15 mouse cellular contexts compared by ENCODE assay signal in the genomic region with DNA sequence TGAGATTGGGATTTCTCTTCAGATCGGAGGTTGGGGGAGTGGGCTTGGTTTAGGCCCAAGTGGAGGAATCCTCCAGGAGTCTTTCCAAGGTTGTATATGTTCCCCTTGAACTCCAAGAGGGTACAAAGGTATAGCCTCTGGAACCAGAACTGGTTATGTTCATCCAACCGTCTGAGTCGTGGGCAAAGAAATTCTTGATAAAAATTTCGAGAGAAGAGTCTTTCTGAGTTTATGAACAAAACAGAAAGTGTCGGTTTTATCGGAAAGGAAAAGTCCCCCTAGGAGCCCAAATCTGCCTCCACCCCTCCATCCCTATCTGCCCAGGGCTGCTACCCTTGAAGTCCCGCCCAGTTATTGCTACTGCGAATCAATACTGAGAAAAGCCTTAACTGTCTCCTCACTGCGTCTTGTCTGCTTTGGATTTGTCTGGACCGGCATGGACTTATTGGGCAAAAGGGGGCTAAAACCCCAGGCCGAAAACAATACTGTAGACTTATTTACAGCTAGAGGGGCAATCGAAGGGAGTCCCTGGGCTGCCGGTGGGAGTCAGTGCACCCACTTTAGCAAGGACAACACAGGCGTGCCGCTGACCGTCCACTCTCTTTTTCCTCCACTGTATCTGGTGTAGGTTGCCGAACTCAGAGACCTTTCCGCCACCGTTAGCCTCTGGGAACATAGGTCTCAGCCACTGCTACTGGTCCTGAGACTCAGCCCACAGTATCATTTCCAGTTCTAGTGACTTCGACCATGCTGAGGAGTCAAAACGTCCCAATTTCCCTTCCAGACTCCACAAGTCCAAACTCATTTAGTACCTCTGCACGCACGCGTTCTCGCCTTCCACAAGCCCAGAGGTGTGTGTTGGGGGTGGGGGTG. TPM values are rescaled to one million over a fixed set of nuclear protein-coding genes. Genes with fewer than 3 reads are reported as not detected.
DNase-seq lines count a peak whose midpoint lies in the region; ATAC-seq lines count a peak whose summit lies in the region.
"Had no signal": no experiment of that assay in that cellular context is flagged by ENCODE, and none has a peak within 500 bp of the region (broad histone marks: within the 10 kb centered on the region; RNA-seq: fewer than 3 reads in every experiment).

No protein-coding gene starts in this region.

- 3% methylated on average over 25 of the region's 25 CpGs for WGBS in midbrain, embryonic 10.5 days
- 4% methylated on average over 25 of the region's 25 CpGs for WGBS in midbrain, embryonic 16.5 days
- WGBS in embryonic facial prominence, embryonic 14.5 days, result 17% methylated on average over 25 of the region's 25 CpGs
- 3% methylated on average over 25 of the region's 25 CpGs for WGBS in neural tube, embryonic 11.5 days
- WGBS in intestine, embryonic 16.5 days, result 4% methylated on average over 25 of the region's 25 CpGs

- H3K4me3 ChIP-seq in midbrain, embryonic 10.5 days, result no peak overlapping the region
- H3K4me3 ChIP-seq in midbrain, embryonic 16.5 days (ENCODE audit: low read depth, low read length), result no peak overlapping the region
- peak overlapping the region; percentile 66 for H3K4me3 ChIP-seq in embryonic facial prominence, embryonic 14.5 days (ENCODE audit: low read depth, low read length)
- no peak overlapping the region for H3K4me3 ChIP-seq in neural tube, embryonic 11.5 days (ENCODE audit: low read depth, low read length)
- H3K4me3 ChIP-seq in intestine, embryonic 16.5 days (ENCODE audit: low read length), result no peak overlapping the region

- H3K9ac ChIP-seq in midbrain, embryonic 16.5 days (ENCODE audit: low read depth, low read length), result no peak overlapping the region
- peak overlapping the region; percentile 92 for H3K9ac ChIP-seq in embryonic facial prominence, embryonic 14.5 days (ENCODE audit: low read depth, low read length)
- H3K9ac ChIP-seq in neural tube, embryonic 11.5 days (ENCODE audit: low read length), result no peak overlapping the region
- no peak overlapping the region for H3K9ac ChIP-seq in intestine, embryonic 16.5 days (ENCODE audit: low read depth, low read length)

- H3K4me1 ChIP-seq in midbrain, embryonic 10.5 days, result peaks cover 38% of the 10 kb centered on the region
- peaks cover 10% of the 10 kb centered on the region for H3K4me1 ChIP-seq in midbrain, embryonic 16.5 days (ENCODE audit: control insufficient read depth, insufficient read depth, low read length)
- H3K4me1 ChIP-seq in embryonic facial prominence, embryonic 14.5 days (ENCODE audit: control insufficient read depth, insufficient read depth, low read length), result peaks cover 14% of the 10 kb centered on the region
- H3K4me1 ChIP-seq in neural tube, embryonic 11.5 days (ENCODE audit: control insufficient read depth, insufficient read depth, low read length), result peaks cover 5% of the 10 kb centered on the region; the same call in 1 of the 2 replicates
- peaks cover 10% of the 10 kb centered on the region for H3K4me1 ChIP-seq in intestine, embryonic 16.5 days (ENCODE audit: control insufficient read depth, insufficient read depth, low read length)

- DNase-seq in heart, adult 11 months, result peak; percentile 76
- no peak for DNase-seq in heart, postnatal 25 days (ENCODE audit: low spot score)
- DNase-seq in midbrain, embryonic 10.5 days (ENCODE audit: low spot score), result peak; percentile 41
- DNase-seq in embryonic facial prominence, embryonic 14.5 days (ENCODE audit: low spot score), result no peak
- DNase-seq in neural tube, embryonic 11.5 days (ENCODE audit: low spot score), result peak; percentile 29
- DNase-seq: adrenal gland, postnatal 14 days; B cell, adult 2 months; cerebellum, adult 2 months; kidney, adult 11 months; lung, adult 18-20 months had no signal

- no peaks in the 10 kb centered on the region for H3K36me3 ChIP-seq in midbrain, embryonic 10.5 days
- H3K36me3 ChIP-seq in midbrain, embryonic 16.5 days (ENCODE audit: control insufficient read depth, insufficient read depth, low read length), result no peaks in the 10 kb centered on the region
- peaks cover 9% of the 10 kb centered on the region for H3K36me3 ChIP-seq in embryonic facial prominence, embryonic 14.5 days (ENCODE audit: control insufficient read depth, insufficient read depth, low read length)
- no peaks in the 10 kb centered on the region for H3K36me3 ChIP-seq in neural tube, embryonic 11.5 days (ENCODE audit: control insufficient read depth, insufficient read depth, low read length)
- H3K36me3 ChIP-seq in intestine, embryonic 16.5 days (ENCODE audit: control insufficient read depth, insufficient read depth, low read length), result no peaks in the 10 kb centered on the region

- H3K27ac ChIP-seq in midbrain, embryonic 10.5 days (replicated peaks), result no peak overlapping the region
- H3K27ac ChIP-seq in midbrain, embryonic 16.5 days (ENCODE audit: low read length), result no peak overlapping the region
- H3K27ac ChIP-seq in embryonic facial prominence, embryonic 14.5 days (replicated peaks; ENCODE audit: low read depth, low read length), result peak overlapping the region; percentile 76; the same call in 1 of the 2 replicates
- H3K27ac ChIP-seq in neural tube, embryonic 11.5 days (ENCODE audit: low read depth, low read length), result no peak overlapping the region
- no peak overlapping the region for H3K27ac ChIP-seq in intestine, embryonic 16.5 days (ENCODE audit: low read length)

- intact Hi-C loops in heart, postnatal 25 days (cut with DNase I), result loop anchor here (10.0 kb wide), 1 partner anchor 199 kb away; no protein-coding TSS in a partner anchor

- no peak for ATAC-seq in midbrain, embryonic 16.5 days
- no peak for ATAC-seq in embryonic facial prominence, embryonic 14.5 days (ENCODE audit: low read depth)
- ATAC-seq in neural tube, embryonic 11.5 days (ENCODE audit: insufficient read depth, low FRiP score, low TSS enrichment), result no peak
- ATAC-seq in intestine, embryonic 16.5 days, result no peak
- ATAC-seq in erythroid progenitor cell, adult 5-6 weeks (replicated peaks; ENCODE audit: low FRiP score, poor library complexity, severe bottlenecking), result no peak
- ATAC-seq: forebrain, embryonic 16.5 days had no signal

- no peaks in the 10 kb centered on the region for H3K9me3 ChIP-seq in midbrain, embryonic 10.5 days (replicated peaks)
- no peaks in the 10 kb centered on the region for H3K9me3 ChIP-seq in midbrain, embryonic 16.5 days (replicated peaks; ENCODE audit: control insufficient read depth, low read length, poor library complexity, severe bottlenecking)
- H3K9me3 ChIP-seq in embryonic facial prominence, embryonic 14.5 days (ENCODE audit: control insufficient read depth, low read length), result no peaks in the 10 kb centered on the region
- H3K9me3 ChIP-seq in neural tube, embryonic 11.5 days (ENCODE audit: control insufficient read depth, low read length), result no peaks in the 10 kb centered on the region
- no peaks in the 10 kb centered on the region for H3K9me3 ChIP-seq in intestine, embryonic 16.5 days (ENCODE audit: control insufficient read depth, low read length)

- no peak overlapping the region for H3K4me2 ChIP-seq in midbrain, embryonic 16.5 days (ENCODE audit: low read length)
- peak overlapping the region; percentile 72 for H3K4me2 ChIP-seq in embryonic facial prominence, embryonic 14.5 days (ENCODE audit: low read depth, low read length)
- no peak overlapping the region for H3K4me2 ChIP-seq in neural tube, embryonic 11.5 days (ENCODE audit: low read depth)
- no peak overlapping the region for H3K4me2 ChIP-seq in intestine, embryonic 16.5 days (ENCODE audit: low read depth, low read length)

- peaks cover 100% of the 10 kb centered on the region for H3K27me3 ChIP-seq in midbrain, embryonic 10.5 days (ENCODE audit: low read depth, poor library complexity, severe bottlenecking)
- H3K27me3 ChIP-seq in midbrain, embryonic 16.5 days (ENCODE audit: control insufficient read depth, insufficient read depth, low read depth, low read length), result peaks cover 55% of the 10 kb centered on the region
- peaks cover 67% of the 10 kb centered on the region for H3K27me3 ChIP-seq in embryonic facial prominence, embryonic 14.5 days (replicated peaks; ENCODE audit: control insufficient read depth, insufficient read depth, low read length)
- peaks cover 93% of the 10 kb centered on the region for H3K27me3 ChIP-seq in neural tube, embryonic 11.5 days (ENCODE audit: control insufficient read depth, insufficient read depth, low read length)
- H3K27me3 ChIP-seq in intestine, embryonic 16.5 days (replicated peaks; ENCODE audit: control insufficient read depth, insufficient read depth, low read length), result peaks cover 86% of the 10 kb centered on the region

RNA-seq across cellular contexts. Expression of a gene that starts 4.7 kb away (rescaled TPM):
- under 1 TPM; 0.31 to 0.49 TPM for total RNA-seq in heart, postnatal 25 days (2021)
- 1.6 and 3.0 TPM in 2 replicates for polyA plus RNA-seq in midbrain, embryonic 10.5 days (2016; fragmentation: Nextera tagmentation; extraction: Ambion mirVana)
- polyA plus RNA-seq in midbrain, embryonic 16.5 days (2015; fragmentation: Nextera tagmentation; extraction: Ambion mirVana), result 0.16 and 0.33 TPM in 2 replicates
- polyA plus RNA-seq in embryonic facial prominence, embryonic 14.5 days (2014; fragmentation: Nextera tagmentation; extraction: Ambion mirVana), result 12.5 and 13.2 TPM in 2 replicates
- polyA plus RNA-seq in neural tube, embryonic 11.5 days (2014; fragmentation: Nextera tagmentation; extraction: Ambion mirVana), result 1.5 and 2.1 TPM in 2 replicates
- polyA plus RNA-seq in intestine, embryonic 16.5 days (2015; fragmentation: Nextera tagmentation; extraction: Ambion mirVana), result 0.12 and 0.13 TPM in 2 replicates
- total RNA-seq in erythroid progenitor cell, adult 5-6 weeks (2015; ENCODE audit: low replicate concordance), result not detected in 2 replicates
- total RNA-seq in erythroid progenitor cell, adult 5-6 weeks (2017; ENCODE audit: low replicate concordance), result not detected in 2 replicates
- total RNA-seq: adrenal gland, postnatal 14 days; monocyte, adult 5-6 weeks had no signal

Comparison
In these comparisons a context has a peak if more than half of its experiments do, and no peak if none do; other contexts are left out.
1. DNase-seq: peak in heart, adult 11 months (single experiment), midbrain, embryonic 10.5 days (single experiment) and neural tube, embryonic 11.5 days (single experiment); none in heart, postnatal 25 days (single experiment) and embryonic facial prominence, embryonic 14.5 days (single experiment).